Mouse (Mus musculus) adrenal gland (tissue): ENCODE data around the gene Rasl10a.

ENCODE experiments used
- intact Hi-C: fragments of 180-260 bp; cut with DNase I; formaldehyde crosslinking; loops from one replicate; pipeline ENCODE4 v1.15.1; 2025

The Rasl10a gene

DNA sequence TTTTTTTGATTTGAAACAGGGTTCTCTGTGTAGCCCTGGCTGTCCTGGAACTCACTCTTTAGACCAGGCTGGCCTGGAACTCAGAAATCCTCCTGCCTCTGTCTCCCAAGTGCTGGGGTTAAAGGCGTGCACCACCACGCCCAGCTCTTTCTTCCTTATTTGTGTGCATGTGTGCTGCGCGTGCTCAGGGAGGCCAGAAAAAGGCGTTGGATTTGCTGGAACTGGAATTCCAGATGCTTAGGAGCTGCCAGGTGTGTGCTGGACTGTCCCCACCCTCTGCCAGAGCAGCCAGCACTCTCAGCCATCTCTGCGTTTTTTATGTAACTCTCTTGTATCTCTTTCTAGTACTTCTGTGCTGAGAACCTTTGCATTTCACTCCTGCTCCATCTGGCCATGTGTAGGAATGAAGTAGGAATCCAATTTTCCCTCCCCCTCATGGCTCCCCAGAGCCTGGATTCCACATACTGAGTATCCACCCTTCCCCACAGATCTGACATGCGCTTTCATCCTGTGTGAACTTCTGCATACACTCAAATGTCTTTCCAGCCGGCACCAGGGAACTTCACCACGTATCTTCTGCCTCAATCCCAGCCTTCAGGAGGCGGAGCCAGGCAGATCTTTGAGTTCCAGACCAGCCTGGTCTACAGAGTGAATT lies 5.6 kb upstream of the Rasl10a start:
- intact Hi-C loops = no loop called here

DNA sequence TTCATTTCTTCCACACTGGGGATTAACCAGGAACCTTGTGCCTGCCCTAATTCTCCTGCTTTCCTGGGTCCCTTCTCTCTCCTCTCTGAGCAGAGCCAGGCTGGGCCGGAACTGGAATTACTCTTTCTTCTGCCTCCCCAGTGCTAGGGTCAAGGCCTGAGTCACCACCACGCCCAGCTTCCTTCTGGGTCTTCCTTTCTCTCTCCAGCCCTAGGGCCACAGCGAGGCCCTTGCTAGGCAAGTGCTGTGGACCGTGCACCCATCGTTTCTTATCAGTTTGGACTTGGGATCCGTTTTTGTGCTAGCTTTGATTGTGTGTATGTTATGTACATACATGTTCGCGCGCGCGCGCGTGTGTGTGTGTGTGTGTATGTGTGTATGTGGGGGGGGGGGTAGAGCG lies 3.8 kb upstream of the Rasl10a start:
- intact Hi-C loops = no loop called here

DNA sequence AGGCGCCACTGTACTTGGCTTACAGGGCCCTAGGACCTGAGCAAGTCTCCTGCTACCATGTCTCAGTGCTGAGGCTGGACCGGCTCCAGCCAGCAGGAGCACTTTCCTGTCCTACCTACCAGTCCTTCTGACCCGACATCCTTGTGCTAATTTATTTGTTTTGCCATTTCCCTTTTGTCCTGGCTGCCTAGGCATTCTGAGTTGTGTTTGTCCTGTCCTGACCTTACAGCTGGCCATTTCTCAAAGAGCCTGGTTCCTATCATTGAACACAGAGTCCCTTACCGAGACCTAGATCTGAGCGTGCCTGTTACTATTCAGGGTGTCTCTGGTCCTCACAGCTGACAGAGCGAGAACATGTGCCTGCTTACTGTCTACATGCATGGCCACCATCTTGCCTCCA lies 3.1 kb upstream of the Rasl10a start:
- intact Hi-C loops = no loop called here

GRCm38 (mm10) chr11:5055945-5056938 lies 1.7 kb upstream of the Rasl10a start:
- intact Hi-C loops = no loop called here

DNA sequence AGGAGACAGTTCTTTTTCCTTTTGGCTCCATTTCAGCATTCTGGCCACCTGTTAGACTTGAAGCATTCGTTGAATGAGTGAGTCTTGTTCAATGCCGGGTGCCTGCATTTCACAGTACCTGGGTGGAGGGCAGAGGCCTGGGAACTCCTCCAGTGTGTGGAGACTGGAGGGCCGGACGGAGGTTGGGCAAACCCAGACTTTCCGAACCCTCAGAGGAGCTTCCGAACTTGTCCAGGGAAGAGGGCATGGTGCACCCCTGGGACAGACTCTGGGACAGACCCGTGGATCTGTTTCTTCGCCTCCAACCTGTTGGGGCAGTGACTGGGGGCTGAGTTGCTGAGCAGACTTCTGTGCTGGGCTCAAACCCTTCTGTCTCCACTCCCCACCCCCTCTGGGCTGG lies 864 bp upstream of the Rasl10a start:
- intact Hi-C loops = no loop called here

- intact Hi-C loops = no loop called here
Measured at GRCm38 (mm10) chr11:5057541-5057855, 430 bp upstream of the Rasl10a start.

GRCm38 (mm10) chr11:5058783-5059182 lies 855 bp downstream of the Rasl10a start:
- intact Hi-C loops = no loop called here

DNA sequence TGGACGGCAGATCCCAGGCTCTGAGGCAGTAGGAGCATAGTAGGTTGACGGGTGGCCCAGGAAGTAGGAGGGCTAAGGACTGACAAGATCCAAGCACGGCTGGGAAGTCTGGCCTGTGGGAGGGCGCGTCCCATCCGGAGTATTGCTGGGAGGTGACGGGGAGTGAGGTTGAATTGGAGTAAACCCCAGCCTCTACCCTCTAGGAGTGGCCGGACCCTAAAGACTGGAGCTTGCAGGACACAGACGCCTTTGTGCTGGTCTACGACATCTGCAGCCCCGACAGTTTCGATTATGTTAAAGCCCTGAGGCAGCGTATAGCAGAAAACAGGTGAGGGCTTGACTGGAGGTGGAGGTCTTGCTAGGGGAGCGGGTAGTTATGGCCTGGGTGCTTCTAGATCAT lies 1.3 kb downstream of the Rasl10a start:
- intact Hi-C loops = no loop called here

GRCm38 (mm10) chr11:5059704-5060156 lies 1.8 kb downstream of the Rasl10a start:
- intact Hi-C loops = no loop called here

- intact Hi-C loops = no loop called here
Measured at GRCm38 (mm10) chr11:5060756-5061412, 3.0 kb downstream of the Rasl10a start.

GRCm38 (mm10) chr11:5061413-5062139 lies 3.6 kb downstream of the Rasl10a start:
- intact Hi-C loops = no loop called here

- intact Hi-C loops = no loop called here
Measured at GRCm38 (mm10) chr11:5062326-5062725, 4.4 kb downstream of the Rasl10a start.

- intact Hi-C loops = no loop called here
Measured at GRCm38 (mm10) chr11:5062860-5063505, 5.1 kb downstream of the Rasl10a start.

- intact Hi-C loops = loop anchor here (2.0 kb wide), 1 partner anchor 49 kb away; no protein-coding TSS in a partner anchor
Measured at GRCm38 (mm10) chr11:5063561-5064281, 5.8 kb downstream of the Rasl10a start.

DNA sequence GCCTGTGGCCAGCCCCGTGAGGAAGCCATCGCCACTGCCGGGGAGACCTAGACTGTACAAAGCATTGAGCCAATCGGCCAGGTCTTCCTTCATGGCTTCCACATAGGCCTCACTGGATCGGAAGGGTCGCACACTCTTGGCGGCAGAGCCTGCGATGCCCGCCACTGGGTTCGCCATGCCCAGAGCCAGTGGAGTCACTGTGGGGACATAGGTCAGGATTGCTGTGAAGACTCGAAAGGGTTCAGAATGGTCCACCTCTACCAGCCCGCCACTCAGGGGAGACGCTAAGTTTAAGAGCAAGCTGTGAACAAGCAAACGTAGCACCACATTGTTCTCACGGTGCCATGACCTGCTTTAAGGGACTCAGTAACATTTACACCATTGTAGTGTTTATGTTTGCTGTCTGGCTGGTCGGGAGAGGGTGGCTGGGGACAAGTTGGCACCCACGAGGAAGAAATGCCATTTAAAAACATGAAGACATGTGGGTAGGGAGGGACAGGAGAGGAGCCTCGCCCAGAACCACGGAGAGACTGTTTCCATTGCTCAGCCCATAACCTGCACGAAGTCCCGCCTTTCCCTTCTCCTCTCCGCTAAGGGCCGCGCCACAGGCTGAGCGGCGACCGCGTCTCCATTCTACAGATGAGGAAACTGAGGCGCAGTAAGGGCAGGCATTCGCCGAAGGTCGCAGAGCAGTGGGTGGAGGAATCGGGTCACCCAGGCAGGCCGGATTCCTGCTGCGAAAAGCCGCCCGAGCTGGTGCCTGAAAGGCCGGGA lies 6.5 kb downstream of the Rasl10a start:
- intact Hi-C loops = loop anchor here (2.0 kb wide), 1 partner anchor 50 kb away; no protein-coding TSS in a partner anchor

- intact Hi-C loops = loop anchor here (2.0 kb wide), 1 partner anchor 50 kb away; no protein-coding TSS in a partner anchor
Measured at GRCm38 (mm10) chr11:5065056-5065821, 7.3 kb downstream of the Rasl10a start, which contains the start of gene Gas2l1. Gene Gas2l1, minus strand, starts transcription at chr11:5065327.

DNA sequence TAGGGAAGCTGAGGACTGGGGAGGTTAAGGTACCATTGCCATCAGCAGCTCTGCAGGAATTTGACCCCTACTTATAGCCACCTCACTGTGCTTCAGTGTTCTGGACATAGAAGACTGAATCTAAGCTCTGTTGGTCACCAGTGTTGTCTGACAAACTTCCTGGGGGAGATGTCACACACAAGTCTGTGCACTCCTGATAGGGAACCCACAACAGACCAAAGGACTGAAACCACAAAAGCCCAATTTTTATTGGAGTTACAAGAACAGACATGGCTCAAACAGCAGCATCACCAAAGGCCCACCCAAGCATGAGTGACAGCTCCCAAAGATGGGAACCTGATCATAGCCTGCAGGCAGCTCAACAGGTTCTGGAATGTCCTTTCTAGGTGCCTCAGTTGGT lies 9.1 kb downstream of the Rasl10a start:
- intact Hi-C loops = no loop called here
